Mouse (Mus musculus) liver, embryonic 14.5 days (tissue): ENCODE data around the gene Cyren.

Experiments used
- CTCF ChIP-seq: IDR thresholded peaks from 2 replicates; pipeline ENCODE4 v1.5.1; 2016; ENCODE audit warnings: antibody characterized with exemption, low read depth, control low read depth
- EP300 ChIP-seq: IDR thresholded peaks from 2 replicates; pipeline ENCODE4 v1.6.1; 2016; ENCODE audit warnings: antibody characterized with exemption, low read depth

- TF ChIP-seq CTCF (no peak), EP300 (no peak)
Observed at GRCm38 (mm10) chr6:34889185-34889584, 11.3 kb upstream of the Cyren start.
